In the genomic region with DNA sequence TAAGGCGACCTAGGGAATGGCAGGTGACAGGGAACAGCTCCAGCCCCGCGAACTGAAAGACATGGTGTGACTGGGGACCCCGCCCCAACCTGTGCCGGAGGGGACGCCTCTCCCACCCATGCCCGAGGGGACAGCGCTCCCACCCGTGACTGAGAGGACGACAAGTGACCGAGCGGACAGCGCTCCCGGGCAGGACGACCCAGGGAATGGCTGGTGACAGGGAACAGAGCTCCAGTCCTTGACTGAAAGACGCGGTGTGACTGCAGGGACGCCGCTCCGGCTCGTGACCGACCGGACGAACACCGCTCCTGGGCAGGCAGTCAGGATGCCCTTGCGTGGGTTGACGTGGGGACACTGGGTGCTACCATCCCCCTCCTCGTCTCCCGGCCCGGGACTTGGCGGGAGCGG, we compare ENCODE assay signal across 8 mouse cellular contexts. TPM values are rescaled to one million over a fixed set of nuclear protein-coding genes. Genes with fewer than 3 reads are reported as not detected.
DNase-seq lines count a peak whose midpoint lies in the region; ATAC-seq and TF ChIP-seq lines count a peak whose summit lies in the region.

No protein-coding gene starts in this region.

- TF ChIP-seq POLR2A in MEL (IDR thresholded peaks at IDR 0.05; ENCODE audit: control insufficient read depth in 1 of 2, insufficient read depth in 1 of 2, low read depth in 1 of 2, low read length in 2 of 2, poor library complexity in 1 of 2): no peak

- peak overlapping the region; percentile 69 for H3K4me2 ChIP-seq in hindbrain, embryonic 11.5 days (replicated peaks; ENCODE audit: low read depth, low read length)
- H3K4me2 ChIP-seq in lung, embryonic 16.5 days (ENCODE audit: low read depth, low read length): peak overlapping the region; percentile 93

- no peak for TF ChIP-seq EP300 in MEL (IDR thresholded peaks at IDR 0.05; ENCODE audit: low read depth in 1 of 2, low read length in 2 of 2)

- H3K4me3 ChIP-seq in MEL (ENCODE audit: control insufficient read depth in 1 of 2, insufficient read depth in 1 of 2, low read depth in 2 of 2, low read length in 2 of 2): peak overlapping the region; percentile 85 to 95
- peak overlapping the region; percentile 92 for H3K4me3 ChIP-seq in brown adipose tissue, adult 24 weeks (ENCODE audit: insufficient read depth, low read depth, low read length)
- peak overlapping the region; percentile 81 for H3K4me3 ChIP-seq in hindbrain, embryonic 11.5 days (ENCODE audit: low read depth, low read length)
- peak overlapping the region; percentile 90 for H3K4me3 ChIP-seq in lung, embryonic 16.5 days (ENCODE audit: low read length)

- no peak for ATAC-seq in hindbrain, embryonic 11.5 days (ENCODE audit: low FRiP score)
- ATAC-seq in lung, embryonic 16.5 days (ENCODE audit: low read depth): peak; percentile 6; the same call in 1 of the 2 replicates

- H3K79me2 ChIP-seq in MEL (ENCODE audit: control insufficient read depth, insufficient read depth, low read length, poor library complexity): peaks cover 23% of the 10 kb centered on the region

- H3K27me3 ChIP-seq in MEL (ENCODE audit: control insufficient read depth in 1 of 2, insufficient read depth in 2 of 2, low read length in 2 of 2): no peaks in the 10 kb centered on the region
- H3K27me3 ChIP-seq in hindbrain, embryonic 11.5 days (ENCODE audit: control insufficient read depth, insufficient read depth, low read length): no peaks in the 10 kb centered on the region
- H3K27me3 ChIP-seq in lung, embryonic 16.5 days (ENCODE audit: control insufficient read depth, insufficient read depth, low read depth, low read length): no peaks in the 10 kb centered on the region

- peaks cover 4 to 7% of the 10 kb centered on the region in 2 experiments; a peak in 3 of 4 replicates for H3K4me1 ChIP-seq in MEL (ENCODE audit: control insufficient read depth in 1 of 2, insufficient read depth in 2 of 2, low read length in 2 of 2)
- peaks cover 3% of the 10 kb centered on the region; the same call in 1 of the 2 replicates for H3K4me1 ChIP-seq in brown adipose tissue, adult 24 weeks (ENCODE audit: control insufficient read depth, insufficient read depth, insufficient read length, low read length)
- no peaks in the 10 kb centered on the region for H3K4me1 ChIP-seq in hindbrain, embryonic 11.5 days (replicated peaks; ENCODE audit: control insufficient read depth, insufficient read depth, low read length)
- H3K4me1 ChIP-seq in lung, embryonic 16.5 days (replicated peaks; ENCODE audit: control insufficient read depth, insufficient read depth, low read length): peaks cover 4% of the 10 kb centered on the region; the same call in 1 of the 2 replicates

- under 1% methylated on average over 31 of the region's 32 CpGs for WGBS in hindbrain, embryonic 11.5 days
- WGBS in lung, embryonic 16.5 days: under 1% methylated on average over 32 of the region's 32 CpGs

- TF ChIP-seq CTCF in MEL (IDR thresholded peaks at IDR 0.05 in 2 of 3, conservative IDR thresholded peaks at IDR 0.05 in 1 of 3; ENCODE audit: control insufficient read depth in 1 of 3, insufficient read depth in 1 of 3, low read depth in 2 of 3, low read length in 3 of 3, poor library complexity in 1 of 3, severe bottlenecking in 1 of 3): no peak

- H3K36me3 ChIP-seq in MEL (ENCODE audit: control insufficient read depth in 1 of 2, insufficient read depth in 2 of 2, low read length in 2 of 2): peaks cover 1 to 8% of the 10 kb centered on the region in 2 experiments; a peak in 3 of 4 replicates
- no peaks in the 10 kb centered on the region for H3K36me3 ChIP-seq in hindbrain, embryonic 11.5 days (ENCODE audit: control insufficient read depth, insufficient read depth, low read length)
- H3K36me3 ChIP-seq in lung, embryonic 16.5 days (ENCODE audit: control insufficient read depth, insufficient read depth, low read length): no peaks in the 10 kb centered on the region

- DNase-seq in MEL (ENCODE audit: low read depth, low spot score): no peak
- DNase-seq in frontal cortex, postnatal 14 days (ENCODE audit: low spot score in 2 of 2): peak; percentile 24 to 39
- DNase-seq in hindbrain, embryonic 11.5 days (ENCODE audit: low spot score): no peak
- DNase-seq in layer of hippocampus, postnatal 10 days (ENCODE audit: low spot score in 2 of 2): peak; percentile 46 to 48
- DNase-seq in retina, embryonic 14.5 days (ENCODE audit: low spot score): peak; percentile 47
- DNase-seq in c-Kit-positive CD71-positive TER-119-positive erythroid progenitor cells, embryonic 14.5 days (ENCODE audit: low spot score): no peak

- no peak overlapping the region; the same call in 1 of the 2 replicates for H3K27ac ChIP-seq in MEL (ENCODE audit: control insufficient read depth, low read depth, low read length)
- H3K27ac ChIP-seq in brown adipose tissue, adult 24 weeks (replicated peaks; ENCODE audit: low read depth, low read length): peak overlapping the region; percentile 96
- no peak overlapping the region for H3K27ac ChIP-seq in hindbrain, embryonic 11.5 days (ENCODE audit: low read depth, low read length)
- H3K27ac ChIP-seq in lung, embryonic 16.5 days (ENCODE audit: low read length): peak overlapping the region; percentile 88; the same call in 1 of the 2 replicates

- no peaks in the 10 kb centered on the region for H3K9me3 ChIP-seq in MEL (replicated peaks; ENCODE audit: insufficient read depth, low read length)
- H3K9me3 ChIP-seq in hindbrain, embryonic 11.5 days (ENCODE audit: control insufficient read depth, low read length): no peaks in the 10 kb centered on the region
- no peaks in the 10 kb centered on the region for H3K9me3 ChIP-seq in lung, embryonic 16.5 days (ENCODE audit: control insufficient read depth, low read length)

- peak overlapping the region; percentile 85 for H3K9ac ChIP-seq in MEL (ENCODE audit: control insufficient read depth, low read depth, low read length, poor library complexity, severe bottlenecking)
- H3K9ac ChIP-seq in hindbrain, embryonic 11.5 days (ENCODE audit: low read depth, low read length): peak overlapping the region; percentile 80
- H3K9ac ChIP-seq in lung, embryonic 16.5 days (ENCODE audit: low read length): peak overlapping the region; percentile 92

- TF ChIP-seq RAD21 in MEL (IDR thresholded peaks at IDR 0.05; ENCODE audit: low read depth, low read length): no peak

TF ChIP-seq in MEL, 35 proteins besides CTCF, POLR2A, EP300 and RAD21:
- TF ChIP-seq RCOR1 (IDR thresholded peaks at IDR 0.05; ENCODE audit: low read depth, low read length) (no peak), UBTF (IDR thresholded peaks at IDR 0.05; ENCODE audit: borderline replicate concordance, insufficient read depth, low read depth, low read length) (no peak)

RNA-seq across cellular contexts. Expression of a gene that starts 1.6 kb away (rescaled TPM):
- 89.6 and 105 TPM in 2 replicates for total RNA-seq in MEL (2012; rRNA removed)
- polyA plus RNA-seq in MEL (2012; ENCODE audit: insufficient read depth in 1 of 2, insufficient read length in 2 of 2, low read depth in 1 of 2, low replicate concordance in 2 of 2, missing spikeins in 1 of 2): 10 to 100 TPM in 1 of 2 experiments, not detected in 1; 56.2 TPM
- 3,579 and 4,573 TPM in 2 replicates for polyA plus RNA-seq in brown adipose tissue, adult 24 weeks (2012; ENCODE audit: insufficient read depth, insufficient read length, missing spikeins)
- 116 and 125 TPM in 2 replicates for polyA plus RNA-seq in hindbrain, embryonic 11.5 days (2014; fragmentation: Nextera tagmentation; extraction: Ambion mirVana)
- total RNA-seq in layer of hippocampus, postnatal 10 days (2021): 100 to 1,000 TPM; 147 to 163 TPM
- 196 and 202 TPM in 2 replicates for polyA plus RNA-seq in lung, embryonic 16.5 days (2015; fragmentation: Nextera tagmentation; extraction: Ambion mirVana)

RNA-seq across cellular contexts. Expression of a gene that starts 26.6 kb away (rescaled TPM):
- total RNA-seq in MEL (2012; rRNA removed): 87.9 and 88.0 TPM in 2 replicates
- 100 to 1,000 TPM in 1 of 2 experiments, not detected in 1; 101 TPM for polyA plus RNA-seq in MEL (2012; ENCODE audit: insufficient read depth in 1 of 2, insufficient read length in 2 of 2, low read depth in 1 of 2, low replicate concordance in 2 of 2, missing spikeins in 1 of 2)
- polyA plus RNA-seq in brown adipose tissue, adult 24 weeks (2012; ENCODE audit: insufficient read depth, insufficient read length, missing spikeins): 34.2 and 34.6 TPM in 2 replicates
- polyA plus RNA-seq in hindbrain, embryonic 11.5 days (2014; fragmentation: Nextera tagmentation; extraction: Ambion mirVana): 72.5 and 79.6 TPM in 2 replicates
- 10 to 100 TPM; 64.9 to 67.6 TPM for total RNA-seq in layer of hippocampus, postnatal 10 days (2021)
- 78.9 and 83.6 TPM in 2 replicates for polyA plus RNA-seq in lung, embryonic 16.5 days (2015; fragmentation: Nextera tagmentation; extraction: Ambion mirVana)

RNA-seq across cellular contexts. Expression of a gene that starts 48.4 kb away (rescaled TPM):
- not detected in 2 replicates for total RNA-seq in MEL (2012; rRNA removed)
- polyA plus RNA-seq in MEL (2012; ENCODE audit: insufficient read depth in 1 of 2, insufficient read length in 2 of 2, low read depth in 1 of 2, low replicate concordance in 2 of 2, missing spikeins in 1 of 2): not detected
- not detected in 2 replicates for polyA plus RNA-seq in brown adipose tissue, adult 24 weeks (2012; ENCODE audit: insufficient read depth, insufficient read length, missing spikeins)
- not detected in 2 replicates for polyA plus RNA-seq in hindbrain, embryonic 11.5 days (2014; fragmentation: Nextera tagmentation; extraction: Ambion mirVana)
- under 1 TPM in 1 of 2 experiments, not detected in 1; 0.27 TPM for total RNA-seq in layer of hippocampus, postnatal 10 days (2021)
- 0.23 and 0.26 TPM in 2 replicates for polyA plus RNA-seq in lung, embryonic 16.5 days (2015; fragmentation: Nextera tagmentation; extraction: Ambion mirVana)

RNA-seq across cellular contexts. Expression of a gene that starts 53.0 kb away (rescaled TPM):
- total RNA-seq in MEL (2012; rRNA removed): 0.03 and 0.04 TPM in 2 replicates
- under 1 TPM in 1 of 2 experiments, not detected in 1; 0.10 TPM for polyA plus RNA-seq in MEL (2012; ENCODE audit: insufficient read depth in 1 of 2, insufficient read length in 2 of 2, low read depth in 1 of 2, low replicate concordance in 2 of 2, missing spikeins in 1 of 2)
- polyA plus RNA-seq in brown adipose tissue, adult 24 weeks (2012; ENCODE audit: insufficient read depth, insufficient read length, missing spikeins): not detected in 2 replicates
- polyA plus RNA-seq in hindbrain, embryonic 11.5 days (2014; fragmentation: Nextera tagmentation; extraction: Ambion mirVana): 1.5 TPM in 2 replicates
- total RNA-seq in layer of hippocampus, postnatal 10 days (2021): 10 to 100 TPM in 1 of 2 experiments, 1 to 10 TPM in 1; 9.3 to 11.1 TPM
- polyA plus RNA-seq in lung, embryonic 16.5 days (2015; fragmentation: Nextera tagmentation; extraction: Ambion mirVana): 1.5 and 1.6 TPM in 2 replicates

Comparison
In these comparisons a context has a peak if more than half of its experiments do, and no peak if none do; other contexts are left out.
1. DNase-seq: peak in frontal cortex, postnatal 14 days (2 of 2), layer of hippocampus, postnatal 10 days (2 of 2) and retina, embryonic 14.5 days (single experiment); none in MEL (single experiment), hindbrain, embryonic 11.5 days (single experiment) and c-Kit-positive CD71-positive TER-119-positive erythroid progenitor cells, embryonic 14.5 days (single experiment).
2. H3K27ac ChIP-seq: peak in brown adipose tissue, adult 24 weeks (single experiment) and lung, embryonic 16.5 days (single experiment); none in MEL (single experiment) and hindbrain, embryonic 11.5 days (single experiment).
3. RNA of a gene that starts 1.6 kb away (polyA plus RNA-seq): 3,579 to 4,573 TPM in brown adipose tissue, adult 24 weeks; 196 to 202 TPM in lung, embryonic 16.5 days, 116 to 125 TPM in hindbrain, embryonic 11.5 days and 56.2 TPM in MEL; every median in the first group is over 10 times any median in the second.
4. Peak in every context shown above with its lines, with median percentiles within 50 percentile points of each other: H3K4me3 ChIP-seq and H3K9ac ChIP-seq.